In genomic region chr13:12057357-12057771, GRCm38 (mm10) we compare ENCODE assay signal across 9 mouse cellular contexts. TPM values are rescaled to one million over a fixed set of nuclear protein-coding genes. Genes with fewer than 3 reads are reported as not detected.
A peak's percentile ranks its signal among the peaks of the same experiment; 100 is the strongest.
DNase-seq lines count a peak whose midpoint lies in the region; ATAC-seq and TF ChIP-seq lines count a peak whose summit lies in the region.
"Had no signal": no experiment of that assay in that cellular context is flagged by ENCODE, and none has a peak within 500 bp of the region (broad histone marks: within the 10 kb centered on the region; RNA-seq: fewer than 3 reads in every experiment).

No protein-coding gene starts in this region.

- H3K27me3 ChIP-seq in liver, embryonic 11.5 days (replicated peaks; ENCODE audit: control insufficient read depth, insufficient read depth, low read length), result no peaks in the 10 kb centered on the region
- H3K27me3 ChIP-seq in embryonic facial prominence, embryonic 12.5 days, result no peaks in the 10 kb centered on the region
- no peaks in the 10 kb centered on the region for H3K27me3 ChIP-seq in liver, postnatal 0 days (ENCODE audit: insufficient read depth, low read length)
- H3K27me3 ChIP-seq: liver, embryonic 15.5 days had no signal

- H3K4me3 ChIP-seq in liver, embryonic 11.5 days (ENCODE audit: low read depth, low read length), result no peak overlapping the region
- H3K4me3 ChIP-seq in embryonic facial prominence, embryonic 12.5 days, result no peak overlapping the region
- no peak overlapping the region for H3K4me3 ChIP-seq in liver, postnatal 0 days (ENCODE audit: low read depth, low read length)
- H3K4me3 ChIP-seq: liver, embryonic 15.5 days had no signal

- no peak overlapping the region for H3K4me2 ChIP-seq in liver, embryonic 11.5 days
- H3K4me2 ChIP-seq in embryonic facial prominence, embryonic 12.5 days (replicated peaks), result no peak overlapping the region
- H3K4me2 ChIP-seq in liver, postnatal 0 days (ENCODE audit: low read depth, low read length), result no peak overlapping the region
- H3K4me2 ChIP-seq: liver, embryonic 15.5 days had no signal

- WGBS in liver, embryonic 11.5 days, result 57% methylated on average over 8 of the region's 8 CpGs
- 27% methylated on average over 8 of the region's 8 CpGs for WGBS in embryonic facial prominence, embryonic 12.5 days
- WGBS in liver, postnatal 0 days (ENCODE audit: insufficient replicate concordance), result 63% methylated on average over 8 of the region's 8 CpGs

- no peaks in the 10 kb centered on the region for H3K9me3 ChIP-seq in liver, embryonic 11.5 days (ENCODE audit: control insufficient read depth, low read length)
- H3K9me3 ChIP-seq in embryonic facial prominence, embryonic 12.5 days, result no peaks in the 10 kb centered on the region
- H3K9me3 ChIP-seq in liver, postnatal 0 days (ENCODE audit: low read length), result no peaks in the 10 kb centered on the region
- H3K9me3 ChIP-seq: liver, embryonic 15.5 days had no signal

- TF ChIP-seq CTCF in liver, postnatal 0 days (IDR thresholded peaks at IDR 0.05; ENCODE audit: low read depth), result 0 out of 2 replicates have a peak, but pooled peaks have one; percentile 18

- no peak for TF ChIP-seq EP300 in liver, postnatal 0 days (IDR thresholded peaks at IDR 0.05; ENCODE audit: low read depth)

- H3K27ac ChIP-seq in liver, embryonic 11.5 days (ENCODE audit: low read depth, low read length), result no peak overlapping the region
- H3K27ac ChIP-seq in embryonic facial prominence, embryonic 12.5 days, result no peak overlapping the region
- no peak overlapping the region for H3K27ac ChIP-seq in liver, postnatal 0 days (ENCODE audit: low read depth)
- H3K27ac ChIP-seq: liver, embryonic 15.5 days had no signal

- H3K4me1 ChIP-seq in liver, embryonic 11.5 days (replicated peaks; ENCODE audit: control insufficient read depth, insufficient read depth, low read length), result no peaks in the 10 kb centered on the region
- no peaks in the 10 kb centered on the region for H3K4me1 ChIP-seq in embryonic facial prominence, embryonic 12.5 days
- no peaks in the 10 kb centered on the region for H3K4me1 ChIP-seq in liver, postnatal 0 days (ENCODE audit: insufficient read depth)
- H3K4me1 ChIP-seq: liver, embryonic 15.5 days had no signal

- H3K9ac ChIP-seq in liver, embryonic 11.5 days (ENCODE audit: low read depth, low read length), result no peak overlapping the region
- H3K9ac ChIP-seq in embryonic facial prominence, embryonic 12.5 days, result no peak overlapping the region
- H3K9ac ChIP-seq in liver, postnatal 0 days (replicated peaks), result no peak overlapping the region
- H3K9ac ChIP-seq: liver, embryonic 15.5 days had no signal

- 0 out of 2 replicates have a peak, but pooled peaks have one; percentile 26 for ATAC-seq in cerebellum, adult (ENCODE audit: insufficient number of reproducible peaks, low FRiP score, low TSS enrichment)
- ATAC-seq in liver, embryonic 11.5 days (replicated peaks; ENCODE audit: low FRiP score), result peak; percentile 51; the same call in 1 of the 2 replicates
- ATAC-seq in embryonic facial prominence, embryonic 12.5 days (ENCODE audit: insufficient number of reproducible peaks, insufficient read depth, low FRiP score, low TSS enrichment), result peak; percentile 44
- ATAC-seq in liver, postnatal 0 days, result no peak
- ATAC-seq in megakaryocyte progenitor cell, adult 5-6 weeks (replicated peaks; ENCODE audit: poor library complexity), result no peak

- DNase-seq in cerebellum, adult 9-11 months, result no peak
- no peak for DNase-seq in liver, embryonic 11.5 days (ENCODE audit: low spot score)
- DNase-seq in liver, result no peak
- DNase-seq in liver, postnatal 0 days, result no peak
- DNase-seq in layer of hippocampus, adult 18-20 months (ENCODE audit: low spot score in 2 of 2), result no peak

- H3K36me3 ChIP-seq in liver, embryonic 11.5 days (ENCODE audit: control insufficient read depth, insufficient read depth, low read length), result no peaks in the 10 kb centered on the region
- no peaks in the 10 kb centered on the region for H3K36me3 ChIP-seq in embryonic facial prominence, embryonic 12.5 days
- no peaks in the 10 kb centered on the region for H3K36me3 ChIP-seq in liver, postnatal 0 days (replicated peaks; ENCODE audit: insufficient read depth, low read length)
- H3K36me3 ChIP-seq: liver, embryonic 15.5 days had no signal

RNA-seq across cellular contexts. Expression of gene Ryr2, which starts 49.4 kb away (rescaled TPM):
- 0.38 and 0.88 TPM in 2 replicates for polyA plus RNA-seq in liver, embryonic 11.5 days (2014; fragmentation: Nextera tagmentation; extraction: Ambion mirVana)
- 1.2 TPM in 2 replicates for polyA plus RNA-seq in embryonic facial prominence, embryonic 12.5 days (2016; fragmentation: Nextera tagmentation; extraction: Ambion mirVana)
- polyA plus RNA-seq in liver, postnatal 0 days (2015; fragmentation: Nextera tagmentation; extraction: Ambion mirVana), result 0.12 and 0.16 TPM in 2 replicates
- not detected in 2 replicates for total RNA-seq in megakaryocyte progenitor cell, adult 5-6 weeks (2015)
- total RNA-seq in megakaryocyte progenitor cell, adult 5-6 weeks (2017), result not detected in 2 replicates
- total RNA-seq in layer of hippocampus, adult 18-20 months (2021), result 100 to 1,000 TPM; 199 to 219 TPM

Comparison
In these comparisons a context has a peak if more than half of its experiments do, and no peak if none do; other contexts are left out.
1. ATAC-seq: peak in cerebellum, adult (single experiment), liver, embryonic 11.5 days (single experiment) and embryonic facial prominence, embryonic 12.5 days (single experiment); none in liver, postnatal 0 days (single experiment) and megakaryocyte progenitor cell, adult 5-6 weeks (single experiment).